In genomic region chr1:63459926-63460325, GRCm38 (mm10) we compare ENCODE assay signal across 9 mouse cellular contexts.
"Had no signal": no experiment of that assay in that cellular context is flagged by ENCODE, and none has a peak within 500 bp of the region (broad histone marks: within the 10 kb centered on the region; RNA-seq: fewer than 3 reads in every experiment).

No protein-coding gene starts in this region.

- H3K4me1 ChIP-seq: liver, embryonic 15.5 days; midbrain, embryonic 13.5 days had no signal

- DNase-seq: kidney, adult 8-10 months; kidney, postnatal 25 days; lung, adult 2 months; lung, postnatal 36 days; right cerebral cortex, postnatal 14 days; thymus, postnatal 4 days had no signal

- H3K4me3 ChIP-seq: limb, embryonic 10.5 days; liver, embryonic 15.5 days; midbrain, embryonic 13.5 days had no signal

- H3K27ac ChIP-seq: limb, embryonic 10.5 days; liver, embryonic 15.5 days; midbrain, embryonic 13.5 days had no signal
